Mouse (Mus musculus): Measurements from ENCODE around the gene Bbs7.
"Not testable (repeated sequence)": the region's sequence is repeated elsewhere in the genome, so short reads cannot be mapped to it uniquely, and the experiment has no call there.

Bbs7 gene

GRCm38 (mm10) chr3:36613908-36614255, 605 bp upstream of the Bbs7 start:
- Histone ChIP-seq H3K27me3 (ENCODE audit: insufficient read depth, low read length) (peaks cover 3% of the 10 kb centered on the region; the same call in 1 of the 2 replicates), H3K4me3 (replicated peaks; ENCODE audit: low read length) (no peak overlapping the region), H3K4me1 (replicated peaks; ENCODE audit: low read depth, low read length) (peaks cover 4% of the 10 kb centered on the region; the same call in 1 of the 2 replicates), H3K36me3 (ENCODE audit: insufficient read depth, low read length) (no peaks in the 10 kb centered on the region), H3K9me3 (ENCODE audit: low read length) (no peaks in the 10 kb centered on the region)
- TF ChIP-seq NANOG (IDR thresholded peaks at IDR 0.05; ENCODE audit: borderline replicate concordance, low read length), result no peak
- no peak for TF ChIP-seq CTCF (conservative IDR thresholded peaks at IDR 0.05; ENCODE audit: low read length)
- no peak for TF ChIP-seq POU5F1 (IDR thresholded peaks at IDR 0.05; ENCODE audit: borderline replicate concordance, low read length)

GRCm38 (mm10) chr3:36612687-36613086, 590 bp downstream of the Bbs7 start:
- no peaks in the 10 kb centered on the region for H3K36me3 ChIP-seq (ENCODE audit: insufficient read depth, low read length)

GRCm38 (mm10) chr3:36605894-36606783, 7.1 kb downstream of the Bbs7 start:
- TF ChIP-seq NANOG (IDR thresholded peaks at IDR 0.05; ENCODE audit: borderline replicate concordance, low read length), result no peak
- TF ChIP-seq POU5F1 (IDR thresholded peaks at IDR 0.05; ENCODE audit: borderline replicate concordance, low read length), result no peak
- TF ChIP-seq CTCF (conservative IDR thresholded peaks at IDR 0.05; ENCODE audit: low read length), result no peak
- Histone ChIP-seq H3K4me1 (replicated peaks; ENCODE audit: low read depth, low read length) (no peaks in the 10 kb centered on the region), H3K9me3 (ENCODE audit: low read length) (no peaks in the 10 kb centered on the region), H3K4me3 (replicated peaks; ENCODE audit: low read length) (no peak overlapping the region), H3K27me3 (ENCODE audit: insufficient read depth, low read length) (no peaks in the 10 kb centered on the region), H3K36me3 (ENCODE audit: insufficient read depth, low read length) (no peaks in the 10 kb centered on the region)

More at GRCm38 (mm10) chr3:36612687-36613086, 590 bp downstream of the Bbs7 start:
- TF ChIP-seq CTCF (conservative IDR thresholded peaks at IDR 0.05; ENCODE audit: low read length), result no peak
- no peak for TF ChIP-seq NANOG (IDR thresholded peaks at IDR 0.05; ENCODE audit: borderline replicate concordance, low read length)
- TF ChIP-seq POU5F1 (IDR thresholded peaks at IDR 0.05; ENCODE audit: borderline replicate concordance, low read length), result no peak
- H3K4me1 ChIP-seq (replicated peaks; ENCODE audit: low read depth, low read length), result peaks cover 4% of the 10 kb centered on the region; the same call in 1 of the 2 replicates
- peaks cover 3% of the 10 kb centered on the region; the same call in 1 of the 2 replicates for H3K27me3 ChIP-seq (ENCODE audit: insufficient read depth, low read length)
- H3K4me3 ChIP-seq (replicated peaks; ENCODE audit: low read length), result peak overlapping the region; percentile 82
- H3K9me3 ChIP-seq (ENCODE audit: low read length), result no peaks in the 10 kb centered on the region

- H3K4me3 ChIP-seq (replicated peaks; ENCODE audit: low read length); H3K9me3 ChIP-seq (ENCODE audit: low read length); H3K27me3 ChIP-seq (ENCODE audit: insufficient read depth, low read length); H3K4me1 ChIP-seq (replicated peaks; ENCODE audit: low read depth, low read length); H3K36me3 ChIP-seq (ENCODE audit: insufficient read depth, low read length): not testable (repeated sequence)
Observed at GRCm38 (mm10) chr3:36599773-36600172, 13.5 kb downstream of the Bbs7 start.

- no peaks in the 10 kb centered on the region for H3K9me3 ChIP-seq (ENCODE audit: low read length)
- no peaks in the 10 kb centered on the region for H3K36me3 ChIP-seq (ENCODE audit: insufficient read depth, low read length)
- TF ChIP-seq NANOG (IDR thresholded peaks at IDR 0.05; ENCODE audit: borderline replicate concordance, low read length) (no peak), CTCF (conservative IDR thresholded peaks at IDR 0.05; ENCODE audit: low read length) (no peak), POU5F1 (IDR thresholded peaks at IDR 0.05; ENCODE audit: borderline replicate concordance, low read length) (no peak)
- no peak overlapping the region for H3K4me3 ChIP-seq (replicated peaks; ENCODE audit: low read length)
- H3K4me1 ChIP-seq (replicated peaks; ENCODE audit: low read depth, low read length), result no peaks in the 10 kb centered on the region; the same call in 1 of the 2 replicates
- H3K27me3 ChIP-seq (ENCODE audit: insufficient read depth, low read length), result no peaks in the 10 kb centered on the region
Observed at GRCm38 (mm10) chr3:36598811-36599210, 14.5 kb downstream of the Bbs7 start.

GRCm38 (mm10) chr3:36571827-36572378, 41.4 kb downstream of the Bbs7 start, which contains the start of gene Ccna2:
Gene Ccna2, minus strand, starts transcription at chr3:36572150.
- TF ChIP-seq CTCF (conservative IDR thresholded peaks at IDR 0.05; ENCODE audit: low read length) (0 out of 2 replicates have a peak, but pooled peaks have one; percentile 18), NANOG (IDR thresholded peaks at IDR 0.05; ENCODE audit: borderline replicate concordance, low read length) (no peak)
- Histone ChIP-seq H3K27me3 (ENCODE audit: insufficient read depth, low read length) (no peaks in the 10 kb centered on the region), H3K9me3 (ENCODE audit: low read length) (no peaks in the 10 kb centered on the region), H3K4me1 (replicated peaks; ENCODE audit: low read depth, low read length) (peaks cover 22% of the 10 kb centered on the region), H3K36me3 (ENCODE audit: insufficient read depth, low read length) (peaks cover 39% of the 10 kb centered on the region), H3K4me3 (replicated peaks; ENCODE audit: low read length) (peak within 1 kb of the TSS; percentile 99)

- Histone ChIP-seq H3K4me1 (replicated peaks; ENCODE audit: low read depth, low read length) (peaks cover 22% of the 10 kb centered on the region), H3K4me3 (replicated peaks; ENCODE audit: low read length) (peak overlapping the region; percentile 99), H3K36me3 (ENCODE audit: insufficient read depth, low read length) (peaks cover 44% of the 10 kb centered on the region), H3K27me3 (ENCODE audit: insufficient read depth, low read length) (no peaks in the 10 kb centered on the region), H3K9me3 (ENCODE audit: low read length) (no peaks in the 10 kb centered on the region)
- TF ChIP-seq NANOG (IDR thresholded peaks at IDR 0.05; ENCODE audit: borderline replicate concordance, low read length) (no peak), POU5F1 (IDR thresholded peaks at IDR 0.05; ENCODE audit: borderline replicate concordance, low read length) (no peak), CTCF (conservative IDR thresholded peaks at IDR 0.05; ENCODE audit: low read length) (no peak)
Observed at GRCm38 (mm10) chr3:36571361-36571826, 41.9 kb downstream of the Bbs7 start.

GRCm38 (mm10) chr3:36569836-36570235, 43.4 kb downstream of the Bbs7 start:
- no peaks in the 10 kb centered on the region for H3K9me3 ChIP-seq (ENCODE audit: low read length)
- no peaks in the 10 kb centered on the region for H3K27me3 ChIP-seq (ENCODE audit: insufficient read depth, low read length)
- peaks cover 60% of the 10 kb centered on the region for H3K36me3 ChIP-seq (ENCODE audit: insufficient read depth, low read length)
- peaks cover 22% of the 10 kb centered on the region for H3K4me1 ChIP-seq (replicated peaks; ENCODE audit: low read depth, low read length)
- no peak overlapping the region for H3K4me3 ChIP-seq (replicated peaks; ENCODE audit: low read length)
- no peak for TF ChIP-seq NANOG (IDR thresholded peaks at IDR 0.05; ENCODE audit: borderline replicate concordance, low read length)
- no peak for TF ChIP-seq POU5F1 (IDR thresholded peaks at IDR 0.05; ENCODE audit: borderline replicate concordance, low read length)
- TF ChIP-seq CTCF (conservative IDR thresholded peaks at IDR 0.05; ENCODE audit: low read length), result no peak

Measured in E14TG2a.4 (cell line).